Mouse (Mus musculus) lung, postnatal 0 days (tissue): ENCODE measurements at regions not wholly inside any gene's neighbourhood (a gene's known extent, or its start where the extent isn't known, plus 50 kb on each side); places are given as distances from the start of the nearest gene placed in this dataset.

Experiments used
- CTCF ChIP-seq: IDR thresholded peaks from 2 replicates; pipeline ENCODE4 v1.5.1; 2016; ENCODE audit warnings: antibody characterized with exemption, mild to moderate bottlenecking
- EP300 ChIP-seq: IDR thresholded peaks from 2 replicates; pipeline ENCODE4 v1.6.1; 2016; ENCODE audit warnings: antibody characterized with exemption, mild to moderate bottlenecking, control low read depth

GRCm38 (mm10) chr2:107941374-107941773 is 650.9 kb downstream of the Kcna4 start:
- no peak for TF ChIP-seq CTCF
- no peak for TF ChIP-seq EP300
